In genomic region chr13:68581086-68581740, GRCm38 (mm10) we compare ENCODE assay signal across 8 mouse cellular contexts. TPM values are rescaled to one million over a fixed set of nuclear protein-coding genes. Genes with fewer than 3 reads are reported as not detected.
DNase-seq lines count a peak whose midpoint lies in the region; ATAC-seq and TF ChIP-seq lines count a peak whose summit lies in the region.

No protein-coding gene starts in this region.

- H3K27ac ChIP-seq in left cerebral cortex, adult 2 months, result peak overlapping the region; percentile 80
- no peak overlapping the region; the same call in 1 of the 2 replicates for H3K27ac ChIP-seq in hindbrain, embryonic 12.5 days
- H3K27ac ChIP-seq in midbrain, embryonic 13.5 days, result peak overlapping the region; percentile 68; the same call in 1 of the 2 replicates

- 30% methylated on average over 14 of the region's 14 CpGs for WGBS in hindbrain, embryonic 12.5 days
- 27% methylated on average over 14 of the region's 14 CpGs for WGBS in midbrain, embryonic 13.5 days

- peak overlapping the region; percentile 76 for H3K4me2 ChIP-seq in hindbrain, embryonic 12.5 days (replicated peaks)
- peak overlapping the region; percentile 95 for H3K4me2 ChIP-seq in midbrain, embryonic 13.5 days (replicated peaks)

- TF ChIP-seq CTCF in left cerebral cortex, adult 2 months (IDR thresholded peaks at IDR 0.05), result no peak; the same call in 1 of the 2 replicates

- no peaks in the 10 kb centered on the region for H3K9me3 ChIP-seq in hindbrain, embryonic 12.5 days (replicated peaks)
- no peaks in the 10 kb centered on the region for H3K9me3 ChIP-seq in midbrain, embryonic 13.5 days

- H3K4me1 ChIP-seq in hindbrain, embryonic 12.5 days, result peaks cover 10% of the 10 kb centered on the region
- H3K4me1 ChIP-seq in midbrain, embryonic 13.5 days (replicated peaks), result peaks cover 20% of the 10 kb centered on the region

- no peak for DNase-seq in left cerebral cortex, adult 2 months (ENCODE audit: extremely low spot score in 1 of 2, low spot score in 2 of 2)
- DNase-seq in left cerebral cortex, postnatal 4 days, result no peak
- DNase-seq in T-cell, adult 2 months (ENCODE audit: low spot score), result peak; percentile 27
- no peak for DNase-seq in urinary bladder, postnatal 10 days (ENCODE audit: low spot score)
- DNase-seq in adipocyte (ENCODE audit: low spot score), result no peak
- no peak for DNase-seq in right cerebral cortex, postnatal 14 days

- intact Hi-C loops in left cerebral cortex, adult 2 months (cut with DNase I), result no loop called here
- intact Hi-C loops in left cerebral cortex, postnatal 4 days (cut with DNase I), result no loop called here

- no peak; the same call in 1 of the 2 replicates for ATAC-seq in hindbrain, embryonic 12.5 days (ENCODE audit: low FRiP score)
- no peak for ATAC-seq in midbrain, embryonic 13.5 days

- peaks cover 48% of the 10 kb centered on the region for H3K36me3 ChIP-seq in hindbrain, embryonic 12.5 days
- H3K36me3 ChIP-seq in midbrain, embryonic 13.5 days, result peaks cover 54% of the 10 kb centered on the region

- peak overlapping the region; percentile 77 for H3K4me3 ChIP-seq in left cerebral cortex, adult 2 months
- peak overlapping the region; percentile 79 for H3K4me3 ChIP-seq in hindbrain, embryonic 12.5 days
- peak overlapping the region; percentile 74 for H3K4me3 ChIP-seq in midbrain, embryonic 13.5 days (replicated peaks)

- peak overlapping the region; percentile 81 for H3K9ac ChIP-seq in hindbrain, embryonic 12.5 days
- peak overlapping the region; percentile 81 for H3K9ac ChIP-seq in midbrain, embryonic 13.5 days (replicated peaks)

- no peaks in the 10 kb centered on the region for H3K27me3 ChIP-seq in hindbrain, embryonic 12.5 days
- H3K27me3 ChIP-seq in midbrain, embryonic 13.5 days, result no peaks in the 10 kb centered on the region

RNA-seq across cellular contexts. Expression of gene Mtrr, which starts 0.7 kb away (rescaled TPM):
- 10 to 100 TPM; 14.8 to 15.5 TPM for total RNA-seq in left cerebral cortex, adult 2 months (2021)
- 10 to 100 TPM; 11.7 to 12.4 TPM for total RNA-seq in left cerebral cortex, postnatal 4 days (2021)
- polyA plus RNA-seq in hindbrain, embryonic 12.5 days (2016; fragmentation: Nextera tagmentation; extraction: Ambion mirVana), result 16.1 and 16.3 TPM in 2 replicates
- 13.5 and 16.0 TPM in 2 replicates for polyA plus RNA-seq in midbrain, embryonic 13.5 days (2015; fragmentation: Nextera tagmentation; extraction: Ambion mirVana)

RNA-seq across cellular contexts. Expression of gene Fastkd3, which starts 0.8 kb away (rescaled TPM):
- 10 to 100 TPM; 14.9 to 18.9 TPM for total RNA-seq in left cerebral cortex, adult 2 months (2021)
- total RNA-seq in left cerebral cortex, postnatal 4 days (2021), result 10 to 100 TPM; 13.3 to 13.5 TPM
- 26.8 and 34.9 TPM in 2 replicates for polyA plus RNA-seq in hindbrain, embryonic 12.5 days (2016; fragmentation: Nextera tagmentation; extraction: Ambion mirVana)
- polyA plus RNA-seq in midbrain, embryonic 13.5 days (2015; fragmentation: Nextera tagmentation; extraction: Ambion mirVana), result 22.9 and 27.8 TPM in 2 replicates

RNA-seq across cellular contexts. Expression of gene 1700001L19Rik, which starts 16.0 kb away (rescaled TPM):
- total RNA-seq in left cerebral cortex, adult 2 months (2021), result 10 to 100 TPM; 19.9 to 22.0 TPM
- total RNA-seq in left cerebral cortex, postnatal 4 days (2021), result 10 to 100 TPM; 20.5 to 24.7 TPM
- 1.3 and 1.9 TPM in 2 replicates for polyA plus RNA-seq in hindbrain, embryonic 12.5 days (2016; fragmentation: Nextera tagmentation; extraction: Ambion mirVana)
- 2.4 and 2.6 TPM in 2 replicates for polyA plus RNA-seq in midbrain, embryonic 13.5 days (2015; fragmentation: Nextera tagmentation; extraction: Ambion mirVana)
